Mouse (Mus musculus) liver, embryonic 14.5 days (tissue): ENCODE data around the gene D930048N14Rik. TPM values are rescaled to one million over a fixed set of nuclear protein-coding genes. Genes with fewer than 3 reads are reported as not detected.

Experiments used
- ATAC-seq: fragments of 200-750 bp; cut with Nextera tagmentation; 2 replicates; pipeline ENCODE4 v1.8.0; 2017; ENCODE audit warnings: moderate number of reproducible peaks, mild to moderate bottlenecking, moderate library complexity; ENCODE audit not compliant: insufficient read depth
- DNase-seq, 3 experiments: peaks; one replicate each; pipeline ENCODE4 v3.0.0-alpha.2; 2012 to 2013; ENCODE audit warnings: low read depth in 3 of 3, low spot score in 3 of 3
- H3K27ac ChIP-seq: fragments of 300-500 bp; sonication (generic); 2 replicates; pipeline ENCODE4 v1.5.1; 2014; ENCODE audit warnings: moderate library complexity, mild to moderate bottlenecking, control low read depth, inconsistent platforms
- H3K27me3 ChIP-seq: fragments of 300-500 bp; sonication (generic); 2 replicates; pipeline ENCODE4 v1.6.1; 2014; ENCODE audit warnings: mild to moderate bottlenecking, low read length, moderate library complexity; ENCODE audit not compliant: control insufficient read depth, insufficient read depth
- H3K36me3 ChIP-seq: fragments of 300-500 bp; sonication (generic); replicated peaks from 2 replicates; pipeline ENCODE4 v1.6.1; 2014; ENCODE audit warnings: low read depth; ENCODE audit not compliant: control insufficient read depth, insufficient read depth
- H3K4me1 ChIP-seq, 2 experiments: fragments of 200-500 bp in 1 of 2; fragments of 300-500 bp in 1 of 2; sonication (generic) in 1 of 2; replicated peaks; 2 replicates each; pipeline ENCODE4 v1.6.1; 2012 to 2014; ENCODE audit warnings: antibody characterized with exemption in 1 of 2, inconsistent platforms in 1 of 2, low read length in 1 of 2; ENCODE audit not compliant: control insufficient read depth in 2 of 2, insufficient read depth in 2 of 2
- H3K4me2 ChIP-seq: fragments of 300-500 bp; sonication (generic); 2 replicates; pipeline ENCODE4 v1.6.1; 2014; ENCODE audit warnings: low read depth, mild to moderate bottlenecking, control low read depth, moderate library complexity
- H3K4me3 ChIP-seq, 2 experiments: fragments of 200-500 bp in 1 of 2; fragments of 300-500 bp in 1 of 2; sonication (generic) in 1 of 2; 2 replicates each; pipeline ENCODE4 v1.5.1; 2012 to 2014; ENCODE audit warnings: low read depth in 2 of 2, low read length in 2 of 2, mild to moderate bottlenecking in 2 of 2, control low read depth in 1 of 2, inconsistent platforms in 1 of 2, moderate library complexity in 1 of 2; ENCODE audit not compliant: insufficient read depth in 1 of 2
- H3K9ac ChIP-seq: fragments of 300-500 bp; sonication (generic); replicated peaks from 2 replicates; pipeline ENCODE4 v1.6.1; 2014; ENCODE audit warnings: mild to moderate bottlenecking, control low read depth, moderate library complexity
- H3K9me3 ChIP-seq: fragments of 300-500 bp; sonication (generic); 2 replicates; pipeline ENCODE4 v1.6.1; 2016; ENCODE audit warnings: low read length, mixed read lengths; ENCODE audit not compliant: control insufficient read depth
- CTCF ChIP-seq: IDR thresholded peaks from 2 replicates; pipeline ENCODE4 v1.5.1; 2016; ENCODE audit warnings: antibody characterized with exemption, low read depth, control low read depth
- EP300 ChIP-seq: IDR thresholded peaks from 2 replicates; pipeline ENCODE4 v1.6.1; 2016; ENCODE audit warnings: antibody characterized with exemption, low read depth
- WGBS: fragments of 180-500 bp; shearing (Covaris S2); extraction: QIAGEN DNeasy Blood & Tissue Kit; methylation state at CpG from one replicate; pipeline ENCODE4 v1.1.7; 2014; ENCODE audit not compliant: insufficient replicate concordance; 5-methylcytosine and 5-hydroxymethylcytosine counted together
- polyA plus RNA-seq, 2 experiments: library from polyadenylated mRNA; depleted of rRNA in 1 of 2; stranded (reverse) in 1 of 2; unstranded in 1 of 2; fragments of >200 nt; fragmentation: Nextera tagmentation in 1 of 2; extraction: Ambion mirVana in 1 of 2; gene quantifications; 2 replicates each; pipeline versions ENCODE4 v1.2.1 to v1.2.3; 2012 to 2014

Gene D930048N14Rik
- polyA plus RNA-seq, 2 experiments = 0.28 to 1.0 TPM

DNA sequence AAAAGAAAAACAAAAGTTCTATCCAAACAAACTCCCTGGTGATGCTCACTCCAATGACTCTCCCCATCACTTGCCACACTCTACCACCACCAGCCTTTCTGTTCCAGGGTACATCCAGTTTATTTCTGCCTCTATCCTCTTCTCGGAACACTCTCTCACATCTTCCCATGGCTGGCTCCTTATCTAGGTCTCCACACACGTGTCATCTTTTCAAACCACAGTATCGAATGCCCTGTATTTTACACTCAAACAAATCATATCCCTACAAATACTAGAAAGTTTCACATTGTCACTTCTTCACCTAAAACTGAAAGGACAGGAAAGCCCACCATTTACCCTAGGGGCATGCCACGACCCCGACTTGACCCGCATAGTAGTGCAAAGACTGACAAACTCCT, 15.6 kb upstream of the D930048N14Rik start:
- Histone ChIP-seq H3K4me1 (peaks cover 0 to 21% of the 10 kb centered on the region in 2 experiments; a peak in 3 of 4 replicates), H3K4me2 (peak overlapping the region; percentile 92), H3K9me3 (no peaks in the 10 kb centered on the region), H3K9ac (peak overlapping the region; percentile 88), H3K36me3 (no peaks in the 10 kb centered on the region), H3K27ac (peak overlapping the region; percentile 83), H3K27me3 (no peaks in the 10 kb centered on the region), H3K4me3 (peak overlapping the region; percentile 78 to 80)
- 2% methylated on average over 6 of the region's 6 CpGs for WGBS
- ATAC-seq (0 out of 2 replicates have a peak, but pooled peaks have one; percentile 27), DNase-seq (no peak)
- TF ChIP-seq EP300 = no peak
- no peak for TF ChIP-seq CTCF

DNA sequence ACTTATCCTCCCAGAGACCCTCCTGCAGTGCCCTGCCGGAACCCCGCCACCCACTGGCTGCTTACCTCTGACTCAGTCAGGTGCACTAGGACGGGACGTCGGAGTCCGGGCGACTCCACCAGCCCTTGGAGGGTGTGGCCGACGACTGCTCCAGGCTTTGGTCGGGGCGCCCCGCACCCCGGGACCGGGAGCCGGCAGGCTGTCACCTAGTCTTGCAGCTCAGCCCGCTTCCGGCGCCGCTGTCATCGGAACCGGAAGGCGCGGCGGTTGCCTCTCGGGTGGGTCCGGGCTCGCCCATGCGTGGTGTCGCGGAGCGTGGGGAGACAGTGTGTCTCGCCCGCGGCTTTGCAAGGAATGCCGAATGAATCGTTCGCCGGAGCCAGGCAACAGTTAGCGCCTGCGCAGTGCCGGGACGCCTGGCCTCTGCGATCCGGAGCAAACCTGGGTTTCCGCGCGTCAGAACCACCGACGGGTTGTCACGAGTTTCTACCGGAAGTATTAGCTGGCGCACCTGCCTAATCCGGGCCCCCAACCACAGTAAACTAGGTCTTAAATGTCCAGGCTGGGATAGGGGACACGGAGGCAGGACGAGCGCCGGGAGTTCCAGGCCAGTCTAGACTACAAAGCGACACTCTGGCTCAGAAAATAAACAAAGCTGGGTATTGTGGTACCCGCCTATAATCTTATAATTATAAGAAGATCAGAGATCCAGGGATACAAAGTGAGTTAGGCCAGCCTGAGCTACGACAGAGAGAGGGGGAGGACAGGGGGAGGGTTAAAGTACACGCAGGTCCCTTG, 15.0 kb upstream of the D930048N14Rik start, which contains the start of gene Rmnd5b:
Gene Rmnd5b, minus strand, starts transcription at position 372 of the 798 bp plus-strand sequence.
- WGBS = under 1% methylated on average over 61 of the region's 61 CpGs

DNA sequence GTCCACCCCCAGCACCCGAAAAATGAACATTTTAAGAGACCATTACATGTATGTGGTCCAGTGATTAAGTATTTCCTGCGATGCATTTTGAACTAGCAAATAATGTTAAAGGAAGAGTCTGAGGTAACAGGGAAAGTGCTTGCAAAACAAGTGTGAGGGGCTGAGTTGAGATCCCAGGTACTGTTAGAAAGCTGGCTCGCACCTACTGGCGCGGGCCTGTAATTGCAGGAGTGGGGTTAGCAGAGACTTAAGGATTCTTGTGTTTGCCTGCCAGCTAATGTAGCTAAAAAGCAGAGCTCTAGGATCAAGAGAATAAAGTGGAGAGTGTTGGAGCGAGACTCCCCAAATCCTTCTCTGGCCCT, 14.4 kb upstream of the D930048N14Rik start:
- H3K9ac ChIP-seq = peak overlapping the region; percentile 88
- H3K4me3 ChIP-seq = peak overlapping the region; percentile 78 to 80
- TF ChIP-seq CTCF (peak; percentile 89), EP300 (no peak)
- H3K9me3 ChIP-seq = no peaks in the 10 kb centered on the region
- H3K36me3 ChIP-seq = no peaks in the 10 kb centered on the region
- DNase-seq = peak; percentile 62 to 71 (median 64)
- H3K4me1 ChIP-seq = peaks cover 0 to 21% of the 10 kb centered on the region in 2 experiments; a peak in 3 of 4 replicates
- WGBS = 3% methylated on average over 6 of the region's 6 CpGs
- peak overlapping the region; percentile 92 for H3K4me2 ChIP-seq
- peak; percentile 53; the same call in 1 of the 2 replicates for ATAC-seq
- peak overlapping the region; percentile 83 for H3K27ac ChIP-seq
- H3K27me3 ChIP-seq = no peaks in the 10 kb centered on the region

More for the DNA sequence above, 15.0 kb upstream of the D930048N14Rik start, which contains the start of gene Rmnd5b:
- H3K27ac ChIP-seq = peak within 1 kb of the TSS; percentile 83
- TF ChIP-seq EP300 (no peak), CTCF (peak; percentile 47)
- ATAC-seq (peak; percentile 82), DNase-seq (peak; percentile 59 to 69 (median 61))
- H3K27me3 ChIP-seq = no peaks in the 10 kb centered on the region
- H3K4me3 ChIP-seq = peak within 1 kb of the TSS; percentile 78 to 80
- no peaks in the 10 kb centered on the region for H3K9me3 ChIP-seq
- H3K36me3 ChIP-seq = no peaks in the 10 kb centered on the region
- H3K4me1 ChIP-seq = peaks cover 0 to 21% of the 10 kb centered on the region in 2 experiments; a peak in 3 of 4 replicates
- peak within 1 kb of the TSS; percentile 88 for H3K9ac ChIP-seq
- peak within 1 kb of the TSS; percentile 92 for H3K4me2 ChIP-seq

DNA sequence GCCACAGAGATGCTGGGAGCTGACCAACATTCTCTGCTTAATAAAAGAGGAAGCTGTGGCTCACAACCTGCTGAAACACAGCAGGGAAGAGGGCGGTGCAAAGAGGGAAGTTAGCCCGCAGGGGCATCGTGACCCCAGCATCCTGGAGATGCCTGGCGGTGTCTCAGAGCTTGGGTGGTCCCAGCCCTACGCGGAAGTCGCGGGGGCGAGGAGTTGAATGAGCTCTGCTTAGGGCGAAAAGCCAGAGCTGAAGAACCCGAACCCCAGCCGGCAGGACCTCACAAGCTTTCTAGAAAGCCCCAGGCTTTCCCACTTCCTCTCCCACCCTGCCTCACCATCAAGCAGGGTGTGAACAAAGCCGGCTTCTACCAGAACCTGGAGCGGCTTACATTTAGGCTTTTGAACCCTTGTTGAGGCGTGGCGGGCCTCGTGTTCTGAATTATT, 12.8 kb upstream of the D930048N14Rik start:
- DNase-seq (no peak), ATAC-seq (no peak)
- Histone ChIP-seq H3K27ac (no peak overlapping the region), H3K4me2 (peak overlapping the region; percentile 53), H3K36me3 (no peaks in the 10 kb centered on the region), H3K27me3 (no peaks in the 10 kb centered on the region), H3K4me3 (peak overlapping the region; percentile 5 to 16; a peak in 3 of 4 replicates), H3K4me1 (peaks cover 0 to 21% of the 10 kb centered on the region in 2 experiments; a peak in 3 of 4 replicates), H3K9ac (peak overlapping the region; percentile 32), H3K9me3 (no peaks in the 10 kb centered on the region)
- TF ChIP-seq CTCF = no peak
- WGBS = 5% methylated on average over 17 of the region's 17 CpGs

DNA sequence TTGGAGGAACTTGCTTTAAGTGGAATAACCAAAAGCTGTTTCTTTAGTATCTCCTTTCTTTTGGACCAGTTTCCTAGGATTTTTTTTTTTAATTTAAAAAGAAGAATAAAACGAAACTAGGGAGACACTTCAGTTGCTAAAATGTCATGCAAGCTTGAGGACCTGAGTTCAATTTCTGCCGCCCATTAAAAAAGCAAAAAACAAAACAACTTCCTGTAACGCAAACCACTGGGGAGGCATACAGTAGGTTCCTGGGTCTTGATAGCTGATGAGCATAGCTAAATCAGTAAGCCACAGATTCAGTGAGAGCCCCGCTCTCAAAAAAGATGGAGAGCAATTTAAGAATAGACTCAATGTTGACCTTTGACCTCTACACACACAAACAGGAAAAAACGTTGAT, 12.3 kb upstream of the D930048N14Rik start:
- TF ChIP-seq EP300 (no peak), CTCF (no peak)
- no peak overlapping the region for H3K27ac ChIP-seq
- DNase-seq (no peak), ATAC-seq (no peak)
- no peaks in the 10 kb centered on the region for H3K36me3 ChIP-seq
- H3K4me1 ChIP-seq = peaks cover 0 to 21% of the 10 kb centered on the region in 2 experiments; a peak in 3 of 4 replicates
- H3K9me3 ChIP-seq = no peaks in the 10 kb centered on the region
- H3K9ac ChIP-seq = no peak overlapping the region
- no peaks in the 10 kb centered on the region for H3K27me3 ChIP-seq
- peak overlapping the region; percentile 53 for H3K4me2 ChIP-seq
- 49% methylated on average over 5 of the region's 5 CpGs for WGBS
- H3K4me3 ChIP-seq = peak overlapping the region in 1 of 2 experiments; percentile 5; a peak in 1 of 4 replicates
